Mouse (Mus musculus) bone marrow, adult 2 months (tissue): ENCODE data around the gene Phlda2.

Source experiments
- CTCF ChIP-seq: fragments of 200-500 bp; IDR thresholded peaks from 2 replicates; pipeline ENCODE4 v1.5.1; 2011; ENCODE audit warnings: low read length, control low read depth; ENCODE audit not compliant: control insufficient read depth, insufficient read depth
- POLR2A ChIP-seq: fragments of 200-500 bp; IDR thresholded peaks from 2 replicates; pipeline ENCODE4 v1.6.1; 2011; ENCODE audit warnings: low read depth, mild to moderate bottlenecking, control low read depth, low read length, borderline replicate concordance; ENCODE audit not compliant: control insufficient read depth

- no peak for TF ChIP-seq CTCF
- TF ChIP-seq POLR2A: no peak
Observed at GRCm38 (mm10) chr7:143549588-143550220, 46.8 kb upstream of the Phlda2 start.
